Mouse (Mus musculus): ENCODE results near the gene Vars2.

Vars2 gene

DNA sequence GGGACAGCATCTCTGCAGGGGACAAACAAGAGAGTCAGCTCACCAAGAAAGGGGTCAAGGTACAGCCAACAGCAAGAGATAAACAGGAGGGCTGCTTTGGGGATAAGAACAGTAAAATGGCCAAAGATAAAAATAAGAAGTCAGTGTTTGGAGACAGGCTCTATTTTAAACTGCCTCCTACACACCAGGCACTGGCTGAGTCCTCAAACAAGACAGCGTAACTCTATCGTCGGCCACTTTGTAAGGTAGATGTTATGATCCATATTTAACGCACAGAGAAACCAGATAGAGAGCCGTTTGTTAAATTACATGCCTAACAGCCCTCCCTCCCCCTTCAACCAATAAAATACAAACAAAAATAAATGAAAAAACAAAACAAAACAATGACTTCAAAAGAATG lies 26.5 kb upstream of the Vars2 start:
- DNase-seq (ENCODE audit: extremely low spot score, low read depth, low spot score), result no peak

DNA sequence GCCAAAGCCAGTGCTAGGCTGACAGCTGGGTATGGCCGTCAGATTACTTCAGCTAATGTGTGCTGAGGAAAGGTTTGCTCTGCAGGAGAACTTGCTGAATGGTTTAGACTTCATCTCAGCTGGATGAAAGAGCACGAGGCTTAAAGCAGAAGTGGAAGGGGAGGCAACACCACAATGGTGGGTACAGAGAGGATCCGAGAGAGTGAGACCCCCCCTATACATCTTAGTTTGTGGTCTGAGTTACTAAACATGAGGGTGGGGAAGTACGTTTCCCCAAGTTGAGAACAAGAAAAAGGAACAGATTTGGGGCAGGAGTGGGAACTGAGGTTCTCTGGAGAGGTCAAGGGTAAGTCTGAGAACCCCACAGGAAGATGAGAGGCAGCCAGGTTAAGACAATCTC lies 25.0 kb upstream of the Vars2 start:
- no peak for DNase-seq (ENCODE audit: extremely low spot score, low read depth, low spot score)

DNA sequence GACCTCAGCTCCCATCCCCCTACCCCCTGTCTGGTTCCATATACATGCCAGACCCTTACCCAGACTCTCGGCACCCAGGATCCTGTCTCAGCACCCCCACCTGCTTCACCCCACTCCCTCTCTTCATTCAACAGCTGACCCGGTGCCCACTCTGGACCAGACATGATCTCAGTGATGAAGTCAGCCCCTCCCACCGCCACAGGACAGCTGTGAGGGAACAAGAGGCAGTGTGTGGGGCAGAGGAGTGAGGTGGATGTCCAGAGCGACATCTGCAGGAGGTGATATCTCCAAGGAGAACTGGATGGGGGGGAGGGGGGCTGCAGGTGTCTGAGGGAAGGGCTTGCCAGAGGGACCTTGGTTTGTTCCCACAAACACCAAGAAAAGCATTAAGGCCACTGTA lies 24.4 kb upstream of the Vars2 start:
- DNase-seq (ENCODE audit: extremely low spot score, low read depth, low spot score), result no peak

DNA sequence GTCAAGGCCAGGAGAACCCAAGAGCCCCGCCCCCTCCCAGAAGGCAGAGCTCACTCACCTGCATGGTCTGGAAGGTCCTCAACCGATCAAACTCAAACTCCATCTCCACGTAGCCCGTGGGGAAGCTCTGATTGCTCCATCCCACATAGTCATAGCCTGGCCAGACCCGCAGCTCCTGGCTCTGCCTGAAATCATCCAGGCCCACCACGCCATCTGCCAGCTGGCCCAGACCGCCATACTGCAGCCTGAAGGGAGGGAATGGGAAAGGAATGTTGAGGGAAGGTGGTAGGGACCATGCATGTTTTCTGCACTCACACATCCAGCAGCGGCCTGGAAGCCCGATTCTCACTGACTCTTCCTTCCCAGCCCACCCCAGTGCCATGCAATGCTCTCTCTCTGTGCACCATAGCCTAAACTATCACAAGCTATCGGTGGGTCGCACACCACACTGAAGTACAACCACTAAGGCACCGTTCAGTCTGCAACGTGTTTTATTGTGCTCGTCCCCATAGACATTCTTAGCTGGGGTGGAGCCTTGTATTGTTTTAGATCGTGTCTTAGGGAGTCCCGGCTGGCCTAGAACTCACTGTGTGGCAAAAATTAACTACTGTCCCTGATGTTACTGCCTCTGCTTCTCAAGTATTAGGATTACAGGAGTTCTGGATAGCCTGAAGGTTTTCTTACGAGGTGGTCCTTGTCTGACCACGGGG lies 22.7 kb upstream of the Vars2 start:
- no peak for DNase-seq (ENCODE audit: extremely low spot score, low read depth, low spot score)

DNA sequence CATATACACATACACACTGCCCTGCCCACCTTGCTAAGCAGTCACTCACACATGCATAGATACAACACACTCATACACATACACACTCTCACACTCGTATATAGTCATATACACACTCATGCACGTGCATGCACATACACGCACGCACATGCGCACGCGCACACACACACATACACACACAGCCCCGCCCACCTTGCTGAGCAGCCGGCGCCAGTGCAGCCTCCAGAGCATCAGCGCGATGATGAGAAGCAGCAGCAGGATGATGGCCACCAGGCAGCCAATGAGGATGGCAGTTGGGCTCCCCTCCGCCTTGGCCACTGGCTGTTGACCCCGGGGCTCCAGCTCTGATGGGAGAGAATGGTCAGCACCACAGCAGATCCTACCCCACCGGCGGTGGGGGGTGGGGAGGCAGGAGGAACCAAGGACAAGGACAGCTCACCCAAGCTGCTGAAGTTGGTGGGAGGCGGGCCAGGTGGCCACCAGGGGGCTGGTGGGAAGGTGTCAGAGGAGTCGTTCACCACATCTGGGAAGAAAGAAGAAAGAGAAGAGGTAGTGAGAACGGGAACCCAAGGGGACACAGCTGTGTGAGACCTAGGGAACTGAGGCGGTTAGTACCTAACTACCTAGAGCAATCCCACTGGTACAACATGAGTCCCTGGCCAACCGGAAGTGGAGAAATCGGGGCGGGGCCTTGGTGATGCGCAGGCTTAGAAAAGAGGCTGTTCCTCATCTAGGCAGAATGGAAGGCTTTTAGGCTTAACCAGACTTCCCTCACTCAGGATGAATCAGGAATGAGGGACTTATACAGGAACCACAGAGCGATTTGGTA lies 21.2 kb upstream of the Vars2 start:
- DNase-seq (ENCODE audit: extremely low spot score, low read depth, low spot score), result no peak

DNA sequence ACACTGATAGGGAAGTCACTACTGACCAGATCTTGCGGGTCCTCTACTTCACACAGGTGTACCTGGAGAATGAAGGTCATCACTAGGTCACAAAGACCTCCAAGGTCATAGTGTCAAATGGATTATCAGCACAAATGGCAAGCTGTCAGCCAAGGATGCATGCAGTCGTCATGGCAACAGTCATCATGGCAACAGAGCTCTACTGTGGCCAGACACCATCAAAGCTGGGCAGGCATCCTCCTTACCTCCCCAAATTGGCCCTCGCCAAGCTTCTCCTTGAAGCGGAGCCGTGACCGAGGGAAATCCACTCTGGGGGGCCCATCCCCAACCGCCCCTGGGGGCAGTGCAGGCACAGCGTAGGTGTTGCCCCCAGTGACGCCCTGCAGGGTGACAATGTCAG lies 17.7 kb upstream of the Vars2 start:
- no peak for DNase-seq (ENCODE audit: extremely low spot score, low read depth, low spot score)

DNA sequence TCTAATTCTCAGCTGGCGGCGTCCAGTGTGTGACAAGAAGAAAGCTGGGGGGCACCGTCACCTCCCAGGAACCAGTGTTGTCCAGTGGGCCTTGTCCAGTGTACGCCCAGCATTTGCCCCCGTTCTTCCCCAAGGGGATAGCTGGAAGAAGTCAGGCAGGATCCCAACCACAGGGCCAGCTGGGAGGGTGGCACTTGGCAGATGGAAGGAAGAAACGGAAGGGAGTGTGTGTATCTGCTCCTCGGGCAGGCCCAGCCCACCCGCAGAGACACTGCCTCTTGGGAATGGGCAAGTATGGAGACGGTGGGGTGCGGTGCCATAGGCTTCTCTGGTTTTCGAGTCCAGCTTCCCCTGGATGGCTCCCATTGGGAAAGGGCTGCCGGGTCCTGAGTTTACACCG lies 14.6 kb upstream of the Vars2 start:
- no peak for DNase-seq (ENCODE audit: extremely low spot score, low read depth, low spot score)

DNA sequence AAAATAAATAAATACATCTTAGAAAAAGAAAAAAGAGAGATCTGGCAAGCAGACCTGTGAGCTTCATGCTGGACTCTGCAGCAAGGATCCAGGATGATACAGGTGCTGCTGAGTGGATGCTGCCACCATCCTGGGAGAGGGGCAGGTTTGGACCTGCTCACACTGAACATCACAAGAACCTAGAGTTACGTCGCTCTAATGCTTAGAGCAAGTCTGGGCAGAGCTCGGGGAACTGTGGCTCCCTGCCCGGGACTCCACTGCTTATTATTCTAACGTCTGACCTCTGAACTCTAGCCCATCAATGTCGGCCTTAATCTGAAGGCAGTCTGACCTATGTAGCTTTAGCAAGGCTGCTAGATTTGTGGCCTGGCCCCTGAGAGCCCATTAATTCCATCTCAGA lies 13.2 kb upstream of the Vars2 start:
- no peak for DNase-seq (ENCODE audit: extremely low spot score, low read depth, low spot score)

DNA sequence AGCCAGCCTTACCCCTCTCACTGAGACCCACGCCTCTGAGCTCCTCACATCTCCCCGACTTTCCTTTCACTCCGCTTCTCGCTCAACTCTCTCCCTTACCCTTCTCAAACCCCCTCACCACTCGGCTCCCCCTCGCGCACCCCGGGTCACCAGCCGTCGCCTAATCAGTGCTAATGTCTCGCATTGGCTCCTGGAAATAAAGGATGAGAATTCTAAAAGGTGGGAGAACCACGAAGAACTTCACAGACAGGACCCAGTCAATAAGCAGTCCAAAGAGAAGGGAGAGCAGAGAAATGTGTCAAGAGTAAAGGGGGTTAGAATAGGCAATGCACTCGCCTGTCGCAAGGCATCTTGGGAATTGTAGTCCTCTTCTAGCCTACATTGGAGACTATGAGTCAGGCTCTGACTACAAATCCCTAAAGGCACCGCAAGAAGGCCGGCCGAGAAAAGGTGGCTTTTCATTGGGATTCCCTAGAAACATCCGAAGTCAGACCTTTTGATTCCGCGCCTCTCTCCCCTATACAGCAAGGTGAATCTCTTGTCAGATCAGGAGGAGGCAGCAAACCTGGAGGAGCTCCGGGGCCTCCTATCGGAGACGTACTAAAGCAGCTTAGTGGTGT lies 6.1 kb upstream of the Vars2 start, which contains the start of gene Gtf2h4:
Gtf2h4 (minus strand) TSS at position 324 of the 620 bp plus-strand sequence.
- DNase-seq (ENCODE audit: extremely low spot score, low read depth, low spot score), result peak; percentile 88

DNA sequence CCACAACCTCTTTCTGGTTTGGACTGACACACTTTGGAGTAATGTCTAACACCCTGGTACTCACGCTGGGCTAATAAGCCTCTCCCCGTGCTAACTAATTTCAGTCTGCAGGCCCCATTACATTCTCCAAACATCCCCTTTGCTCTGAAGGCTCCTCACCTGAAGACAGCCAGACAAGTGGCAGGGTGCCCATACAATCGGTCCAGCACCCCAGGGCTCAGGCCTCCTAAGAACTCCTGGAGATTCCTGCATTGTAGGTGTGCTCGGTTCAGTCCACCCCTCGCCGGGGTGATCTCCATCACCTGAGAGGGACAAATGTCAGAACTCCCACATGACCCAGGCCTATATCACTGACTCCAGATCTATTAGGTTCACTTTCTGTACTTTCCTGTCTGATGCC lies 5.1 kb upstream of the Vars2 start:
- DNase-seq (ENCODE audit: extremely low spot score, low read depth, low spot score), result no peak

DNA sequence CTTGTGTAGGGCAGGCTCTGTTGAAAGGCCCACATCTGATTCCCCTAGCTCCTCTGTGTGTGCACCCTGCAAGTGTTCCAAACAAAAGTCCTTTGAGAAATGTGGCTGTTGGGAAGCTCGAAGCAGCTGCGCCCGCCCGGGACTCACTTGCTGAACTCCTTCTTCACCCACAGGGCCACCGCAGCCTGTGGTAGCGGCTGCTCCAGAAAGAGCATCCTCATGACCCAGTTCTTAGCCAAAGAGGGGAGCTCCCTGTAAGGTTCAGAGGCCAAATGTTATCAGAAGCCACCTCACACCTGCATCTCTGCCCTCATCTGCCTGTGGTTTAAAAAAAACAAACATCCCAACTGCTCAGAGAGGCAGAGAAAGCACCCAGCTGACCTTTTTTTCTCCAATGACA lies 4.5 kb upstream of the Vars2 start:
- no peak for DNase-seq (ENCODE audit: extremely low spot score, low read depth, low spot score)

DNA sequence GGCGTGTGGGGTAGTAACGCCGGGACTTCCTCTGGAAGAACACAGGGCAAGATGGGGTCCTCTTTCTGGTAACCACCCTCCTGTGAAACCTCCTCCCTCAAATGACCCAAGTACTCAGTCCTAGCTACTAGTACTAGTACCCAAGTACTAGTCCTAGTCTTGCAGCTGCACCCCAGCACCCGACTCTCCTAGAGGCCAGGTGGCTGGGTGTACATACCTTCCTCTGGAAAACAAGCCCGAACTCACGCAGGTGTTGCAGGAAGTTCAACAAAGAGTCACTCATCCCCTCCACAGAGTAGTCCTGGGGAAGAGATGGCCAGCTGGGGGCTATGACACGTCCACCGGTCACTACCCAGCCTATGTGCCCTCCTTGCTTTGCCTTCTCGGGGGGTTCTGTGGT lies 2.3 kb upstream of the Vars2 start:
- no peak for DNase-seq (ENCODE audit: extremely low spot score, low read depth, low spot score)

DNA sequence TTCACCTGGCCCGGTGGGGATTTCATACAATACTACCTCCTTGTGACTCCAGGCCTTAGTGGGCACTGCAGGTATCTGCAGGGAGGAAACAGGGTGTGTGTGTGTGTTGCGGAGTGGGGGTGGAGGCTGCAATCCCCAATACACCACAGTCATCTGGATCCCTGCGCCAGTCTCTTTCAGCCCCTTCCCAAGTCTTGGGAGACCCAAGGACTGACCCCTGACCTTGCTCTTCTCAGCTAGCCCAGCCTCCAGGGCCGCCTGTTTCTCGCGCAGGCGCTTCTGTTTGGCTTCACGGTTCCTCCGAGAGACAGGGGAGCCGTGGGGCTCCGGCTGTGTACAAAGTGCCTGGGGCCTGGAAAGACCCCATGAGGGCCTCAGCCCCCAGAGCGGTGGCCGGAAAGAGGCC lies 538 bp downstream of the Vars2 start:
- no peak for DNase-seq (ENCODE audit: extremely low spot score, low read depth, low spot score)

DNA sequence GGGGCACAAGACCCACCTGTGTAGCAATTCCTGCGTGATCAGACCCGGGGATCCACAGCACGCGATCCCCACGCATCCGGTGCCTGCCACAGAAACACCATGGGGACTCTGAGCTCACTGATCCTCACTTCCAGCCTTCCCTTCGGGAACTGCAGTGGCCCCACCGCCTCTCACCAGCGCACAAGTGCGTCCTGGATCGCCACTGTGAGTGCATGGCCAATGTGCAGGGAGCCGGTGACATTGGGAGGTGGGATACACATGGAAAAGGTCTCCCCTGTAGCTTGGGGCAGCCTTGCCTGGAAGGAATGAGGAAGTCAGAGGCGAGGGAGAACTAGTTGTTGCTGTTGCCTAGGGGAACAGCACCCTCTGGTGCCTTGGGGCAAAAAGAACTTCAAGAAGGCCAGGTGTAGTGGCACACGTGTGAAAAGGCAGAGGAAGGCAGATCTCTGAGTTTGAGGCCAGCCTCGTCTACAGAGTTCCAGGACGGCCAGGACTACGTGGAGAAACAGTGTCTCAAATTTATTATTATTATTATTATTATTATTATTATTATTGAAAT lies 1.4 kb downstream of the Vars2 start:
- DNase-seq (ENCODE audit: extremely low spot score, low read depth, low spot score), result no peak

DNA sequence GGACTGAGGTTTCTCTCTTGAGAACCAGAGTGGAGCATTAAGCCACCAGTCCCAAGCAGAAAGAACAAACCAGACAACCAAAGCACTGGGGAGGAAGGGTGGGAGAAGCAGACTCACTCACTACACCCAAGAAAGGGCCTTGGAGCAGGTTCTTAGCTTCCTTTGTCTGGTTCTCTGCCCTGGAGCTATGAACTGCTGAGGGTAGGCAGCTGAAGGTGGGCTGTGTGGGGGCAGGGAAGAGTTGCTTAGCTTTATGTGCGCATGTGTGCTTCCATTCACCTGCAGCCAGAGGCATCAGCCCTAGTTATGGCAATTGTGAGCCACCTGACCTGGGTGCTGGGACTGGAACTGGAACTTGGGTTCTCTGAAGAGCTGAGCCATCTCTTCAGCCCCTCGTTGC lies 14.3 kb downstream of the Vars2 start:
- DNase-seq (ENCODE audit: extremely low spot score, low read depth, low spot score), result no peak

DNA sequence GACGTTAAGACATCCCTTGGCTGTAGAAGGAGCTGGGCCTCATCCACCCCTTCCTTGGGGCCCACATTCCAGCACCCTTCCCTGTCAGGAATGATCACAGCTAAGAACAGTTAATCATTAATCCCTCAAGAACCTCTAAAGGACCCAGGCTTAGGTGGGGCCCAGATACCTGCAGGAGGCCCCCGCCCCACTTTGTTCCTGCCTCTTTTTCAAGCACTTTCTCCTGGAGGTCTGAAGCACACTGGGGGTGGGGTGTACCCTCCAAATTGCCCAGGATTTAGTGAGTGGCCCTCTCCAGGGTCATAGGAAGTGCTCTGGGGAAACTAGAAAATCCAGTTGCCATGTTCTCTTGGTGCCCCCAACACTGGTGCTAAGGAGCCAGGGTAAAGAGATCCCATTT lies 18.0 kb downstream of the Vars2 start:
- DNase-seq (ENCODE audit: extremely low spot score, low read depth, low spot score), result no peak

DNA sequence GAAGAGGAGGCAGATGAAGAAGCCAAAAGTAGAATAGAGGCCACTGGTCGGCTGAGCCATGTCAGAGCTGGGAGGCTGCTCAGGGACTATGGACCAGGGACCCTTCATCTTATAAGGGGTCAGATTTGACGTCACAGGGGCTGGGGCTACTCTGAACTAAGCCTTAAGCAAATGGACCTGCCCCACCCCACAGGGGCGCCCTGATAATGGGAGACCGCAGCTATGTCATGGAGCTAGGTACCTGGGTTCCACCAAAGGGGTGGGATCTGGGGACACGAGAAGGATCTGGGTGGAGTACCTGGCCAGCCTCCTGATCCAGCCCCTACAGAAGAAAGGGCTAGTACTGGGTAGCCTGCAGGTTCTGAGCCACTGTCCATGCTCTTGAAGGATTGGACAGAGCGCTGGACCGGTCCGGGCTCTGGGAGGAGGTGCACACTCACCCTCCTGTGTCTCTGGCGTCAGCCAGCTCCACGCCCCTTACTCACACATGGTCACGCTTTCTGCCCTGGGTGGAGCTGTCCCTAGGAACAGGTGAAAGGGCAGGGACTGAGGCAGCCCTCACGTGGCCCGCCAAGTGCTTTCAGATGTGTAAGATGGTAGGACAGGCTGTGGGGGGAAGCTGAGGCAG lies 23.7 kb downstream of the Vars2 start, which contains the start of gene Mucl3:
Mucl3 (minus strand) TSS at position 87 of the 628 bp plus-strand sequence.
- DNase-seq (ENCODE audit: extremely low spot score, low read depth, low spot score), result no peak

DNA sequence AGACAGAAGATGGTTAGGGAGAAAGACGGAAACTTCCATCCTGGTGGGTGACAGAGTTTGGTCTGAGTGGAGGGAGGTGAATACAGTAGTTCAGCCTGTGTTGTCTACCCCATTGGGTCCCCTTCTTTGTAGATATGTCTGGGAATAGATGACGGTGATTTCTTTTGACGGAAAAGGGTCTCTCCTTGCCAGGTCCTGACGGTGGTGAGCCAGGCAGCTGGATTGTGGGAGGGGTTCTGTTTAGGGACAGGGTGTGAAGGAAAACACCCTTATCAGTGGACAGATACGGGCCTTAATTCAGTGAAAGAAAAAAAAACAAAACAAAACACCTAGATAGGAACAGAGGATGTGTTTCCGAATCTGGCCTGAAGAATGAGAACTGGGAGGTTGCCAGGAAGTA lies 28.0 kb downstream of the Vars2 start:
- no peak for DNase-seq (ENCODE audit: extremely low spot score, low read depth, low spot score)

DNA sequence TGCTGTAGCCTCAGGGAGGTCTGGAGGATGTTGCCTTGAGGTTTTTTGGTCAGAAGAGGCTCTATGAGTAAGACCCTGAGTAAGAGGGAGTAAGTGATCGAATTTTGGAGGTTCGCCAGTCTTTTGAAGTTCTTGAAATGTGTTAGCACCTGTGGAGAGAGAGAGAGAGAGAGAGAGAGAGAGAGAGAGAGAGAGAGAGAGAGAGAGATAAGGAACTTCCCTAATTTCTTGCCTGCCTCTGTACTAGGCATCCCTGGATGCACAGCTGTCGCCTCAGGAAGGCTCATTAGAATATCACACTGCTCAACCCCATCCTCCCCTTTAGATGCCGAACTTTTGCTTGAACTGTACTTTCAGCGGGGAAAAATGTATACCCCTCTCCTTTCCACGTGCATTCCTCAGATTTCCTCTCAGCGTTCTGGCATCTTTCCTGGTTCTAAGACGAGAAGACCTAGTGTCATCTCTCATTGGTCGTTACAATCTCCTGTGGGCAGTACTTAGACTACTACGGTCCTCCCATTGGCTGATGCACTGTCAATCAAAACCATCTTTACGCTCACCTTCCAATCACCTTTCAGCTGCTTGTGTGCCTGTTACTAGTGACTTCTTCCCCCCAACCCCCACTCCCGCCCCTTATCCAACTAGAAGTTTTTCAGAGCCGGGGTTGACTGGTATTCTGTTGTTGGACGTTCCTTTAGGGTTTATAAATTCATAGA lies 28.8 kb downstream of the Vars2 start:
- no peak for DNase-seq (ENCODE audit: extremely low spot score, low read depth, low spot score)

DNA sequence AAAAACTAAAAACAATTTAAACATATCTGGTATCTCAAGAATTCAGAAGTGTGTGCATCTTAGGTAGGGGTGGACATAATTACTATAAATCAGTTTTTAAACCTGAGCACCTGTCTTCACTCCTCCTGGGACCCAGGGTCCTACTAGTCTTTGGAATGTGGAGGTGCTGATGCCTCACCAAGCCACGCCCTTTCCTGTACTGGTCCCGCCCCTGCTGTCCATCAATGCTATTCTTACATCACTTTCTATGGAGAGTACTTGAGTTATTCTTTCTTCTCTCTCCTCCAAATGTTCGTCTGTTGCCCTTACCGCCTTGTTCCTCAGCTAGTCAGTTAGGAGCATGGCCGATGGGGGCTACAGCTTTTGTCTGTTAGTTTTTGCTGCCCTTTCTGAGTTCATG lies 31.0 kb downstream of the Vars2 start:
- DNase-seq (ENCODE audit: extremely low spot score, low read depth, low spot score), result no peak

DNA sequence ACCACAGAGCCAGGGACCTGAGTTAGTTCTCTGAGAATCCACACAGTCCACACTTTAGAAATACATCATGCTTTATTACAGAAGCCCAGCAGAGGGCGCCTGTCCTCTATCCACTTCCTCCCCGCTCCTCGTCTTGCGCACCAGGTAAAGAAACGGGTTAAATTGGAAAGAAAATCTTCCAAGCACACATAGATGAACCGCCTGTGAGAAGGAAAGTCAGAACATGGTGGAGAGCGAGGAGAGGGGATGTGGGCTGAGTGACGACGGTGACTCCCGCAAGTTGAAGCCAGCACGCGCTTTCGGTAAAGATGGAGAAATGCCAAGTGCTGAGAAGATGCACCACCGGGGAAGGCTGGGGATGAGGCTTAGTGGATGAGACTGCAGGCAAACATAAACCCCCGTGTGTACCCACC lies 31.7 kb downstream of the Vars2 start:
- DNase-seq (ENCODE audit: extremely low spot score, low read depth, low spot score), result peak; percentile 53

Data from hindlimb bud, embryonic 11.5 days (tissue).